ENCODE assay signal across 30 mouse cellular contexts in genomic region chr11:108396076-108396829, GRCm38 (mm10). TPM values are rescaled to one million over a fixed set of nuclear protein-coding genes. Genes with fewer than 3 reads are reported as not detected.
A peak's percentile ranks its signal among the peaks of the same experiment; 100 is the strongest.
DNase-seq lines count a peak whose midpoint lies in the region; ATAC-seq and TF ChIP-seq lines count a peak whose summit lies in the region.
"Had no signal": no experiment of that assay in that cellular context is flagged by ENCODE, and none has a peak within 500 bp of the region (broad histone marks: within the 10 kb centered on the region; RNA-seq: fewer than 3 reads in every experiment).

No protein-coding gene starts in this region.

- ATAC-seq in liver, embryonic 14.5 days (ENCODE audit: insufficient read depth) = no peak
- ATAC-seq in liver, embryonic 16.5 days (ENCODE audit: low read depth) = no peak
- ATAC-seq in kidney, embryonic 16.5 days (ENCODE audit: low FRiP score, low TSS enrichment) = no peak
- ATAC-seq: activated CD4-positive, CD25-positive, alpha-beta regulatory T cell, adult 4 months; CD4-positive, CD25-positive, alpha-beta regulatory T cell, adult 4 months; forebrain, embryonic 14.5 days; forebrain, postnatal 0 days; hindbrain, embryonic 16.5 days had no signal

- peaks cover 26% of the 10 kb centered on the region for H3K4me1 ChIP-seq in liver, adult 2 months (ENCODE audit: control insufficient read depth, insufficient read depth, low read length)
- peaks cover 0 to 2% of the 10 kb centered on the region in 2 experiments; a peak in 1 of 4 replicates for H3K4me1 ChIP-seq in liver, embryonic 14.5 days (replicated peaks; ENCODE audit: control insufficient read depth in 2 of 2, insufficient read depth in 2 of 2, low read length in 1 of 2)
- H3K4me1 ChIP-seq in liver, embryonic 16.5 days (ENCODE audit: control insufficient read depth, low read depth, low read length) = no peaks in the 10 kb centered on the region; the same call in 1 of the 2 replicates
- H3K4me1 ChIP-seq in kidney, embryonic 16.5 days (ENCODE audit: insufficient read depth, low read length) = no peaks in the 10 kb centered on the region
- H3K4me1 ChIP-seq: embryonic facial prominence, embryonic 10.5 days; embryonic facial prominence, embryonic 13.5 days; heart, embryonic 15.5 days; hindbrain, embryonic 12.5 days had no signal

- TF ChIP-seq POLR2A in liver, adult 2 months (IDR thresholded peaks at IDR 0.05; ENCODE audit: extremely low read depth, insufficient read depth, low read length) = no peak

- H3K79me2 ChIP-seq in liver, adult 2 months (ENCODE audit: control insufficient read depth, insufficient read depth, low read length) = no peaks in the 10 kb centered on the region; the same call in 1 of the 2 replicates

- TF ChIP-seq EP300 in liver, embryonic 14.5 days (IDR thresholded peaks at IDR 0.05; ENCODE audit: low read depth) = no peak

- no peaks in the 10 kb centered on the region for H3K9me3 ChIP-seq in liver, embryonic 14.5 days (ENCODE audit: control insufficient read depth, low read length)
- no peaks in the 10 kb centered on the region for H3K9me3 ChIP-seq in liver, embryonic 16.5 days (replicated peaks; ENCODE audit: control insufficient read depth, low read length)
- H3K9me3 ChIP-seq in kidney, embryonic 16.5 days (ENCODE audit: low read length) = no peaks in the 10 kb centered on the region
- H3K9me3 ChIP-seq: embryonic facial prominence, embryonic 10.5 days; embryonic facial prominence, embryonic 13.5 days; heart, embryonic 12.5 days; heart, embryonic 15.5 days; hindbrain, embryonic 12.5 days had no signal

- no peaks in the 10 kb centered on the region for H3K27me3 ChIP-seq in liver, adult 2 months (ENCODE audit: control insufficient read depth, insufficient read depth, low read length)
- no peaks in the 10 kb centered on the region for H3K27me3 ChIP-seq in liver, embryonic 14.5 days (ENCODE audit: control insufficient read depth, insufficient read depth, low read length)
- H3K27me3 ChIP-seq in liver, embryonic 16.5 days (ENCODE audit: control insufficient read depth, insufficient read depth, low read depth, low read length) = no peaks in the 10 kb centered on the region
- no peaks in the 10 kb centered on the region for H3K27me3 ChIP-seq in kidney, embryonic 16.5 days (ENCODE audit: insufficient read depth, low read length)
- H3K27me3 ChIP-seq: embryonic facial prominence, embryonic 13.5 days; heart, embryonic 12.5 days; heart, embryonic 15.5 days; hindbrain, embryonic 12.5 days had no signal

- WGBS in liver, adult 2 months = 15% methylated on average over 7 of the region's 7 CpGs
- 61% methylated on average over 7 of the region's 7 CpGs for WGBS in liver, embryonic 14.5 days (ENCODE audit: insufficient replicate concordance)
- 58% methylated on average over 7 of the region's 7 CpGs for WGBS in liver, embryonic 16.5 days (ENCODE audit: insufficient replicate concordance)
- WGBS in kidney, embryonic 16.5 days = 79% methylated on average over 7 of the region's 7 CpGs

- H3K4me3 ChIP-seq in liver, adult 2 months (ENCODE audit: insufficient read depth, low read depth, low read length) = peak overlapping the region; percentile 69
- H3K4me3 ChIP-seq in liver, embryonic 14.5 days (ENCODE audit: insufficient read depth in 1 of 2, low read depth in 2 of 2, low read length in 2 of 2) = peak overlapping the region; percentile 40 to 57
- H3K4me3 ChIP-seq in liver, embryonic 16.5 days (ENCODE audit: low read depth, low read length) = peak overlapping the region; percentile 50
- no peak overlapping the region for H3K4me3 ChIP-seq in kidney, embryonic 16.5 days (ENCODE audit: low read length)
- H3K4me3 ChIP-seq: embryonic facial prominence, embryonic 10.5 days; embryonic facial prominence, embryonic 13.5 days; gastrocnemius, adult 2 months; heart, embryonic 12.5 days; heart, embryonic 15.5 days; hindbrain, embryonic 12.5 days had no signal

- peak overlapping the region; percentile 28; the same call in 1 of the 2 replicates for H3K4me2 ChIP-seq in liver, embryonic 14.5 days (ENCODE audit: low read depth)
- 0 out of 2 replicates have a peak overlapping the region, but pooled peaks have one; percentile 17 for H3K4me2 ChIP-seq in liver, embryonic 16.5 days (ENCODE audit: low read depth, low read length)
- H3K4me2 ChIP-seq in kidney, embryonic 16.5 days (replicated peaks; ENCODE audit: low read depth, low read length) = no peak overlapping the region
- H3K4me2 ChIP-seq: embryonic facial prominence, embryonic 13.5 days; heart, embryonic 12.5 days; heart, embryonic 15.5 days; hindbrain, embryonic 12.5 days had no signal

- H3K36me3 ChIP-seq in liver, adult 2 months (ENCODE audit: control insufficient read depth, insufficient read depth, low read length) = peaks cover 18% of the 10 kb centered on the region
- H3K36me3 ChIP-seq in liver, embryonic 14.5 days (replicated peaks; ENCODE audit: control insufficient read depth, insufficient read depth, low read depth) = no peaks in the 10 kb centered on the region
- no peaks in the 10 kb centered on the region; the same call in 1 of the 2 replicates for H3K36me3 ChIP-seq in liver, embryonic 16.5 days (ENCODE audit: control insufficient read depth, insufficient read depth)
- H3K36me3 ChIP-seq in kidney, embryonic 16.5 days (ENCODE audit: insufficient read depth, low read length) = no peaks in the 10 kb centered on the region
- H3K36me3 ChIP-seq: embryonic facial prominence, embryonic 10.5 days; embryonic facial prominence, embryonic 13.5 days; heart, embryonic 12.5 days; heart, embryonic 15.5 days; hindbrain, embryonic 12.5 days had no signal

- peak overlapping the region; percentile 94 for H3K27ac ChIP-seq in liver, adult 2 months (replicated peaks; ENCODE audit: insufficient read depth, low read depth, low read length)
- no peak overlapping the region for H3K27ac ChIP-seq in liver, embryonic 14.5 days
- H3K27ac ChIP-seq in liver, embryonic 16.5 days (ENCODE audit: low read length) = peak overlapping the region; percentile 79; the same call in 1 of the 2 replicates
- H3K27ac ChIP-seq in kidney, embryonic 16.5 days (ENCODE audit: low read length) = no peak overlapping the region
- H3K27ac ChIP-seq: embryonic facial prominence, embryonic 10.5 days; embryonic facial prominence, embryonic 13.5 days; gastrocnemius, adult 2 months; heart, embryonic 15.5 days; hindbrain, embryonic 12.5 days had no signal

- TF ChIP-seq CTCF in liver, adult 2 months (IDR thresholded peaks at IDR 0.05; ENCODE audit: low read depth, low read length) = no peak
- TF ChIP-seq CTCF in liver, embryonic 14.5 days (IDR thresholded peaks at IDR 0.05; ENCODE audit: low read depth) = no peak

- H3K9ac ChIP-seq in liver, adult 2 months (ENCODE audit: low read depth, low read length) = peak overlapping the region; percentile 84
- no peak overlapping the region for H3K9ac ChIP-seq in liver, embryonic 14.5 days (replicated peaks)
- peak overlapping the region; percentile 47; the same call in 1 of the 2 replicates for H3K9ac ChIP-seq in liver, embryonic 16.5 days (ENCODE audit: low read depth, low read length)
- no peak overlapping the region for H3K9ac ChIP-seq in kidney, embryonic 16.5 days (replicated peaks; ENCODE audit: low read length)
- H3K9ac ChIP-seq: embryonic facial prominence, embryonic 13.5 days; forebrain, postnatal 0 days; heart, embryonic 12.5 days; heart, embryonic 15.5 days; hindbrain, embryonic 12.5 days had no signal

- DNase-seq in liver, adult 2 months (ENCODE audit: extremely low read depth, low read depth, low spot score) = peak; percentile 95
- DNase-seq in liver (no peak), MN1 (ENCODE audit: low spot score) (no peak)
- DNase-seq in liver, embryonic 14.5 days (ENCODE audit: low read depth in 3 of 3, low spot score in 3 of 3) = no peak
- DNase-seq: adrenal gland, adult 8-10 months; adrenal gland, postnatal 25 days; cerebellum, adult 11-12 months; cerebellum, adult 8-10 months; cerebellum, postnatal 10 days; cerebellum, postnatal 36 days; embryo, embryonic 11 days; forebrain, postnatal 0 days; gastrocnemius, adult 2 months; gastrocnemius, postnatal 25 days; heart, adult 18-20 months; heart, postnatal 14 days; heart, postnatal 4 days had no signal

RNA-seq across cellular contexts. Expression of gene Cep112, which starts 28.7 kb away (rescaled TPM):
- total RNA-seq in liver, adult 2 months (2014; rRNA removed) = 0.65 and 0.81 TPM in 2 replicates
- polyA plus RNA-seq in liver, adult 2 months (2012; rRNA removed) = 0.21 TPM in 1 of 2 replicates, not detected in the other
- polyA plus RNA-seq in liver, embryonic 14.5 days (2012; rRNA removed) = 0.30 and 0.76 TPM in 2 replicates
- 1.1 and 1.7 TPM in 2 replicates for polyA plus RNA-seq in liver, embryonic 14.5 days (2014; fragmentation: Nextera tagmentation; extraction: Ambion mirVana)
- 0.96 and 1.1 TPM in 2 replicates for polyA plus RNA-seq in liver, embryonic 16.5 days (2015; fragmentation: Nextera tagmentation; extraction: Ambion mirVana)
- 10.0 and 10.4 TPM in 2 replicates for polyA plus RNA-seq in kidney, embryonic 16.5 days (2015; fragmentation: Nextera tagmentation; extraction: Ambion mirVana)
- total RNA-seq: MEL had no signal

RNA-seq across cellular contexts. Expression of gene Prkca, which starts 52.5 kb away (rescaled TPM):
- 4.3 and 4.8 TPM in 2 replicates for total RNA-seq in liver, adult 2 months (2014; rRNA removed)
- polyA plus RNA-seq in liver, adult 2 months (2012; rRNA removed) = 2.3 and 2.8 TPM in 2 replicates
- polyA plus RNA-seq in liver, embryonic 14.5 days (2012; rRNA removed) = 2.0 and 2.5 TPM in 2 replicates
- polyA plus RNA-seq in liver, embryonic 14.5 days (2014; fragmentation: Nextera tagmentation; extraction: Ambion mirVana) = 3.8 and 4.5 TPM in 2 replicates
- 2.4 and 3.4 TPM in 2 replicates for polyA plus RNA-seq in liver, embryonic 16.5 days (2015; fragmentation: Nextera tagmentation; extraction: Ambion mirVana)
- polyA plus RNA-seq in kidney, embryonic 16.5 days (2015; fragmentation: Nextera tagmentation; extraction: Ambion mirVana) = 7.0 and 9.7 TPM in 2 replicates

RNA-seq across cellular contexts. Expression of gene Apoh, which starts 53.1 kb away (rescaled TPM):
- 3,004 and 3,021 TPM in 2 replicates for total RNA-seq in liver, adult 2 months (2014; rRNA removed)
- polyA plus RNA-seq in liver, adult 2 months (2012; rRNA removed) = 2,202 and 2,235 TPM in 2 replicates
- polyA plus RNA-seq in liver, embryonic 14.5 days (2012; rRNA removed) = 232 and 286 TPM in 2 replicates
- 287 and 289 TPM in 2 replicates for polyA plus RNA-seq in liver, embryonic 14.5 days (2014; fragmentation: Nextera tagmentation; extraction: Ambion mirVana)
- 970 and 1,131 TPM in 2 replicates for polyA plus RNA-seq in liver, embryonic 16.5 days (2015; fragmentation: Nextera tagmentation; extraction: Ambion mirVana)
- polyA plus RNA-seq in kidney, embryonic 16.5 days (2015; fragmentation: Nextera tagmentation; extraction: Ambion mirVana) = 1.9 and 2.4 TPM in 2 replicates
- total RNA-seq: adrenal gland, postnatal 25 days; heart, postnatal 14 days; MEL had no signal
- polyA plus RNA-seq: activated CD4-positive, CD25-positive, alpha-beta regulatory T cell, adult 4 months; CD4-positive, CD25-positive, alpha-beta regulatory T cell, adult 4 months; embryonic facial prominence, embryonic 10.5 days; forebrain, embryonic 11.5 days; forebrain, embryonic 14.5 days had no signal

Comparison
In these comparisons a context has a peak if more than half of its experiments do, and no peak if none do; other contexts are left out.
1. H3K27ac ChIP-seq: peak in liver, adult 2 months (single experiment) and liver, embryonic 16.5 days (single experiment); none in liver, embryonic 14.5 days (single experiment) and kidney, embryonic 16.5 days (single experiment).
2. H3K9ac ChIP-seq: peak in liver, adult 2 months (single experiment) and liver, embryonic 16.5 days (single experiment); none in liver, embryonic 14.5 days (single experiment) and kidney, embryonic 16.5 days (single experiment).
3. RNA of gene Apoh, which starts 53.1 kb away (polyA plus RNA-seq): 2,202 to 2,235 TPM in liver, adult 2 months, 970 to 1,131 TPM in liver, embryonic 16.5 days and 232 to 289 TPM in liver, embryonic 14.5 days; 1.9 to 2.4 TPM in kidney, embryonic 16.5 days; every median in the first group is over 10 times any median in the second.